Mouse (Mus musculus) heart, embryonic 15.5 days (tissue): Measurements from ENCODE around the gene Gm49388. TPM values are rescaled to one million over a fixed set of nuclear protein-coding genes. Genes with fewer than 3 reads are reported as not detected.

ENCODE experiments used
- ATAC-seq: fragments of 200-750 bp; cut with Nextera tagmentation; replicated peaks from 2 replicates; pipeline ENCODE4 v1.8.0; 2017; ENCODE audit warnings: low read depth, moderate TSS enrichment; ENCODE audit not compliant: insufficient number of reproducible peaks, insufficient read depth, low FRiP score
- H3K27ac ChIP-seq: fragments of 300-500 bp; sonication (generic); 2 replicates; pipeline ENCODE4 v1.5.1; 2015; ENCODE audit warnings: mild to moderate bottlenecking, inconsistent platforms
- H3K27me3 ChIP-seq: fragments of 300-500 bp; sonication (generic); 2 replicates; pipeline ENCODE4 v1.6.1; 2015; ENCODE audit warnings: inconsistent platforms
- H3K36me3 ChIP-seq: fragments of 300-500 bp; sonication (generic); 2 replicates; pipeline ENCODE4 v1.6.1; 2015; ENCODE audit warnings: mild to moderate bottlenecking, inconsistent platforms
- H3K4me1 ChIP-seq: fragments of 300-500 bp; sonication (generic); replicated peaks from 2 replicates; pipeline ENCODE4 v1.6.1; 2015; ENCODE audit warnings: inconsistent platforms
- H3K4me2 ChIP-seq: fragments of 300-500 bp; sonication (generic); 2 replicates; pipeline ENCODE4 v1.6.1; 2015; ENCODE audit warnings: inconsistent platforms, mild to moderate bottlenecking, moderate library complexity
- H3K4me3 ChIP-seq: fragments of 300-500 bp; sonication (generic); 2 replicates; pipeline ENCODE4 v1.5.1; 2015; ENCODE audit warnings: mild to moderate bottlenecking, inconsistent platforms
- H3K9ac ChIP-seq: fragments of 300-500 bp; sonication (generic); 2 replicates; pipeline ENCODE4 v1.6.1; 2015; ENCODE audit warnings: mild to moderate bottlenecking, inconsistent platforms
- H3K9me3 ChIP-seq: fragments of 300-500 bp; sonication (generic); replicated peaks from 2 replicates; pipeline ENCODE4 v1.6.1; 2016; ENCODE audit warnings: inconsistent platforms
- WGBS: fragments of 180-500 bp; shearing (Covaris S2); methylation state at CpG from one replicate; pipeline ENCODE4 v1.1.7; 2015; ENCODE audit warnings: mixed read lengths; 5-methylcytosine and 5-hydroxymethylcytosine counted together
- polyA plus RNA-seq: library from polyadenylated mRNA; unstranded; fragments of >200 nt; fragmentation: Nextera tagmentation; extraction: Ambion mirVana; gene quantifications from 2 replicates; pipeline ENCODE4 v1.2.1, GENCODE M21; 2015

The Gm49388 gene
- polyA plus RNA-seq, 1 experiment from 2014 or later: not detected

GRCm38 (mm10) chr7:127850906-127851305 lies 65.5 kb downstream of the Gm49388 start:
- H3K4me3 ChIP-seq: no peak overlapping the region
- no peaks in the 10 kb centered on the region for H3K27me3 ChIP-seq
- peaks cover 23% of the 10 kb centered on the region for H3K36me3 ChIP-seq
- no peak for ATAC-seq
- H3K9me3 ChIP-seq: no peaks in the 10 kb centered on the region
- WGBS: 56% methylated on average over 5 of the region's 5 CpGs
- H3K4me1 ChIP-seq: 0 out of 2 replicates have a peak, but pooled peaks cover 4% of the 10 kb centered on the region
- no peak overlapping the region for H3K27ac ChIP-seq
- H3K9ac ChIP-seq: no peak overlapping the region
- H3K4me2 ChIP-seq: no peak overlapping the region

Other genes with a start within 250 kb of the Gm49388 start
- 2.9 and 4.1 TPM in 2 replicates for gene Tmem265, start 224.2 kb upstream of the Gm49388 start, polyA plus RNA-seq
- 27.5 and 36.5 TPM in 2 replicates for gene Phkg2, start 212.3 kb upstream of the Gm49388 start, polyA plus RNA-seq
- 10.6 and 12.6 TPM in 2 replicates for gene Ccdc189, start 197.0 kb upstream of the Gm49388 start, polyA plus RNA-seq
- 27.9 and 32.3 TPM in 2 replicates for gene Rnf40, start 196.8 kb upstream of the Gm49388 start, polyA plus RNA-seq
- 7.8 and 10.5 TPM in 2 replicates for gene Zfp629, start 169.8 kb upstream of the Gm49388 start, polyA plus RNA-seq
- gene Bcl7c, start 76.7 kb upstream of the Gm49388 start, polyA plus RNA-seq: 37.2 and 45.7 TPM in 2 replicates
- gene Ctf1, start 72.9 kb upstream of the Gm49388 start, polyA plus RNA-seq: 4.7 and 8.4 TPM in 2 replicates
- gene Ctf2, start 53.4 kb upstream of the Gm49388 start, polyA plus RNA-seq: 0.20 TPM in 1 of 2 replicates, not detected in the other
- gene Fbxl19, start 41.1 kb upstream of the Gm49388 start, polyA plus RNA-seq: 1.4 and 2.2 TPM in 2 replicates
- 15.6 and 21.7 TPM in 2 replicates for gene Orai3, start 15.8 kb upstream of the Gm49388 start, polyA plus RNA-seq
- 13.0 and 16.7 TPM in 2 replicates for gene Setd1a, start 8.9 kb upstream of the Gm49388 start, polyA plus RNA-seq
- 22.0 and 24.0 TPM in 2 replicates for gene Hsd3b7, start 15.0 kb downstream of the Gm49388 start, polyA plus RNA-seq
- 50.5 and 51.0 TPM in 2 replicates for gene Stx4a, start 38.7 kb downstream of the Gm49388 start, polyA plus RNA-seq
- 1.4 and 2.1 TPM in 2 replicates for gene Stx1b, start 38.9 kb downstream of the Gm49388 start, polyA plus RNA-seq
- 5.3 and 7.0 TPM in 2 replicates for gene Zfp646, start 90.6 kb downstream of the Gm49388 start, polyA plus RNA-seq
- 7.9 and 11.1 TPM in 2 replicates for gene Zfp668, start 91.2 kb downstream of the Gm49388 start, polyA plus RNA-seq
- gene Prss53, start 105.4 kb downstream of the Gm49388 start, polyA plus RNA-seq: 1.2 and 1.7 TPM in 2 replicates
- gene Gm21974, start 109.8 kb downstream of the Gm49388 start, polyA plus RNA-seq: not detected in 2 replicates
- 95.9 and 126 TPM in 2 replicates for gene Vkorc1, start 110.0 kb downstream of the Gm49388 start, polyA plus RNA-seq
- 122 and 145 TPM in 2 replicates for gene Bckdk, start 118.5 kb downstream of the Gm49388 start, polyA plus RNA-seq
- 23.5 and 27.6 TPM in 2 replicates for gene Kat8, start 126.9 kb downstream of the Gm49388 start, polyA plus RNA-seq
- gene Prss8, start 144.5 kb downstream of the Gm49388 start, polyA plus RNA-seq: 1.9 and 6.0 TPM in 2 replicates
- 7.9 and 10.0 TPM in 2 replicates for gene Prss36, start 161.1 kb downstream of the Gm49388 start, polyA plus RNA-seq
- gene Fus, start 181.8 kb downstream of the Gm49388 start, polyA plus RNA-seq: 254 and 307 TPM in 2 replicates
- gene Pycard, start 208.3 kb downstream of the Gm49388 start, polyA plus RNA-seq: 42.8 and 56.1 TPM in 2 replicates
- 0.77 and 1.1 TPM in 2 replicates for gene Trim72, start 218.3 kb downstream of the Gm49388 start, polyA plus RNA-seq